Mouse (Mus musculus): Measurements from ENCODE around the gene Egflam. TPM values are rescaled to one million over a fixed set of nuclear protein-coding genes. Genes with fewer than 3 reads are reported as not detected.

The Egflam gene
- polyA plus RNA-seq, 1 experiment from 2014 or later, result 13.5 TPM

DNA sequence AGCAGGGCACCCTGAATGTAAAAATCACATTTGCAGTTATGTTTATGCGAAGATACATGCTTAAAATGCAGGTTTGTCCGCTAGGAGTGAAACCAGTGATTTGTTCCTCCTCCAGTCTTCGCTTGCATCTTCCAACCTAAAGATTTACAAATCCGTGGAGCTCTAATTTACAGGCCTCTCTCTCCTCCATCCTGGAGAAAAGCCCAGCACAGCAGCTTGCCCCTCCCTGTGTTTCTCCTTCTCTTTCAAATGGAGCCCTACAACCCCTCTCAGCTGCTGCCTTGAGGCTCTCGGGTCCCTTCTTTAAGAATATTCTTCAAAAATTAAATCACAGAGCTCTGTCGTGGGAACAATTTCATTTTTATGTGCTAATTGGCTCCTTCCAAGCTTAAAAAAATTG, 116.6 kb downstream of the Egflam start:
- Histone ChIP-seq H3K4me2 (ENCODE audit: low read depth, severe bottlenecking) (no peak overlapping the region), H3K36me3 (ENCODE audit: control insufficient read depth, insufficient read depth, low read length) (no peaks in the 10 kb centered on the region), H3K9me3 (ENCODE audit: control insufficient read depth, low read length) (no peaks in the 10 kb centered on the region), H3K27ac (replicated peaks; ENCODE audit: low read depth, low read length) (no peak overlapping the region), H3K4me3 (ENCODE audit: low read depth, low read length) (no peak overlapping the region), H3K4me1 (ENCODE audit: control insufficient read depth, insufficient read depth, low read length) (no peaks in the 10 kb centered on the region), H3K9ac (ENCODE audit: low read length) (no peak overlapping the region), H3K27me3 (ENCODE audit: control insufficient read depth, insufficient read depth, low read length) (no peaks in the 10 kb centered on the region)
- ATAC-seq (ENCODE audit: insufficient number of reproducible peaks, low FRiP score, low TSS enrichment, low read depth) (no peak), DNase-seq (ENCODE audit: low spot score) (no peak)
- WGBS, result 77% methylated on average over 6 of the region's 6 CpGs

DNA sequence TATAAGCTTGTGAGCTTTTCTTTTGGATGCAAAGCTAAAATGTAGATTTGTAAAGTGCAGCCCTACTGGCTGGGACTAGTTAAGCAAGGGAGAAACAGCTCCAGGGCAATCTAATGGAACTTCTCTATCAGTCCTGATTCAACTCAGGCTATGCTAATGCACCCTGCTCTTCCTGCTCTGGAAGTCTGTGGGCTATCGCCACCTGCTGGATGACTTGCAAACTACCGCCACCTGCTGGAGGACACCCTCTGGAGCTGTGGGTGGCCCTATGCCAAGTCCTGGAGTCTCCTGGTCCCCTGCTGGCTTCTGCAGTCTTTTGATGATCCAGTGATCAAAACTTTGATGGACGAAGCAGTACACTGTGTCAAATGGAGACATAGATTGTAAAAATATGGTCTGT, 134.4 kb downstream of the Egflam start:
- H3K4me3 ChIP-seq (ENCODE audit: low read depth, low read length), result no peak overlapping the region
- peak; percentile 81 for DNase-seq (ENCODE audit: low spot score)
- no peak for ATAC-seq (ENCODE audit: insufficient number of reproducible peaks, low FRiP score, low TSS enrichment, low read depth)
- H3K27me3 ChIP-seq (ENCODE audit: control insufficient read depth, insufficient read depth, low read length), result no peaks in the 10 kb centered on the region
- H3K9ac ChIP-seq (ENCODE audit: low read length), result no peak overlapping the region
- no peak overlapping the region for H3K27ac ChIP-seq (replicated peaks; ENCODE audit: low read depth, low read length)
- H3K4me2 ChIP-seq (ENCODE audit: low read depth, severe bottlenecking), result no peak overlapping the region
- no peaks in the 10 kb centered on the region for H3K9me3 ChIP-seq (ENCODE audit: control insufficient read depth, low read length)
- H3K36me3 ChIP-seq (ENCODE audit: control insufficient read depth, insufficient read depth, low read length), result no peaks in the 10 kb centered on the region
- H3K4me1 ChIP-seq (ENCODE audit: control insufficient read depth, insufficient read depth, low read length), result no peaks in the 10 kb centered on the region
- 15% methylated on average over 3 of the region's 3 CpGs for WGBS

DNA sequence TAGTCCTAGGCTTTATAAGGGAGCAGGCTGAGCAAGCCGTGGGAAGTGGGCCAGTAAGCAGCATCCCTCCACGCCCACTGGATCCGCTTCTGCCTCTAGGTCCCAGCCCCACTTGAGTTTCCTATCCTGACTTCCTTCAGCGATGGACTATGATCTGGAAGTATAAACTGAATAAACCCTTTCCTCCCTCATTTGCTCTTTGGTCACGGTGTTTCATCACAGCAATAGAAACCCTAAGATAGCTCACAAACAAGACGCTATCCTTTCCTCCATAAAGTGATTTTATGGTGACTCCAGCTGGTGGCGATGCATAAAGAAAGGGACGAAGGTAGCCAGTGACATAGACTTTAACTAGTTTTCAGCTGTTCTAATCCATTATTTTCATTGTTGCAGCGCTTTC, 134.9 kb downstream of the Egflam start:
- WGBS, result 92% methylated on average over 9 of the region's 9 CpGs
- no peak for DNase-seq (ENCODE audit: low spot score)

DNA sequence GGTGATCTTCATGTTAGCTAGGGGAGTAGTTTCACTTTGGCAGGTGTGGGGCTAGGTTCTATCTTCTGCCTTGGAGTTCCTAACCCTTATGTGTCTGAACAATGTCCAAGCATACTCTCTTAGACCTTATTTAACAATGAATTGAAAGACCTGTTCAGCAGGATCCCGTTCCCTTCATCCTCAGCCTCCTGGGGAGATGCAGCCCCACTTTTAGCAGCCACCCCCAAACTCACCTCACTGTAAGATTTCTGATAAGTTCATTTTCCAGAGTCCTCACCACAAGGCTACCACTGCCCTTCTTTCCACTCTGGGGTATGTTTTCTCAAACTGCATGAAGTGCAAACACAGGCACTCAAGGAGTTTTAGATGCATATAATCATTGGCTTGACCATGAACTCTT, 136.8 kb downstream of the Egflam start:
- 66% methylated on average over 1 of the region's 1 CpGs for WGBS
- H3K36me3 ChIP-seq (ENCODE audit: control insufficient read depth, insufficient read depth, low read length), result no peaks in the 10 kb centered on the region
- DNase-seq (ENCODE audit: low spot score) (no peak), ATAC-seq (ENCODE audit: insufficient number of reproducible peaks, low FRiP score, low TSS enrichment, low read depth) (no peak)
- H3K9ac ChIP-seq (ENCODE audit: low read length), result no peak overlapping the region
- no peak overlapping the region for H3K27ac ChIP-seq (replicated peaks; ENCODE audit: low read depth, low read length)
- H3K4me1 ChIP-seq (ENCODE audit: control insufficient read depth, insufficient read depth, low read length), result no peaks in the 10 kb centered on the region
- no peak overlapping the region for H3K4me2 ChIP-seq (ENCODE audit: low read depth, severe bottlenecking)
- H3K4me3 ChIP-seq (ENCODE audit: low read depth, low read length), result no peak overlapping the region
- H3K27me3 ChIP-seq (ENCODE audit: control insufficient read depth, insufficient read depth, low read length), result no peaks in the 10 kb centered on the region
- no peaks in the 10 kb centered on the region for H3K9me3 ChIP-seq (ENCODE audit: control insufficient read depth, low read length)

More for the DNA sequence above, 134.9 kb downstream of the Egflam start:
- Histone ChIP-seq H3K4me2 (ENCODE audit: low read depth, severe bottlenecking) (no peak overlapping the region), H3K36me3 (ENCODE audit: control insufficient read depth, insufficient read depth, low read length) (no peaks in the 10 kb centered on the region), H3K27me3 (ENCODE audit: control insufficient read depth, insufficient read depth, low read length) (no peaks in the 10 kb centered on the region), H3K4me1 (ENCODE audit: control insufficient read depth, insufficient read depth, low read length) (no peaks in the 10 kb centered on the region), H3K4me3 (ENCODE audit: low read depth, low read length) (no peak overlapping the region), H3K27ac (replicated peaks; ENCODE audit: low read depth, low read length) (no peak overlapping the region), H3K9me3 (ENCODE audit: control insufficient read depth, low read length) (no peaks in the 10 kb centered on the region), H3K9ac (ENCODE audit: low read length) (no peak overlapping the region)
- no peak for ATAC-seq (ENCODE audit: insufficient number of reproducible peaks, low FRiP score, low TSS enrichment, low read depth)

DNA sequence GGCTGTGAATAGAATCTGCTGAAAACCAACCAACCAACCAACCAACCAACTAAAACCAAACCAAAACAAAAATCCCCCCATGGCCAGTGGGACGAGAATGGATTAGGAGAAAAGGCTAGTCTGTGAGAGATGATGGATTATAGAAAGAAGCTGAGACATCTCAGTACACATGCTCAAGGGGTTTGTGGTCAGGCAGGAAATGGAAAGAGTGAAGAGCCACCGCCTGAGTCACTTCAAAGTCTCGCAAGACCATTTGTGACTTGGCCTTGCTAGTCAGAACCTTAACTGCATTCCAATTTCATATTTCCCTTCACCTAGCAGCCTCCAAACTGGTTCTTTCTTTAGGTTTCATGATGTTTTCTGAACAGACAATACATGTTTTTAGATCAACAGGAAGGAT, 141.6 kb downstream of the Egflam start:
- H3K9me3 ChIP-seq (ENCODE audit: control insufficient read depth, low read length), result no peaks in the 10 kb centered on the region
- DNase-seq (ENCODE audit: low spot score) (no peak), ATAC-seq (ENCODE audit: insufficient number of reproducible peaks, low FRiP score, low TSS enrichment, low read depth) (no peak)
- no peak overlapping the region for H3K4me2 ChIP-seq (ENCODE audit: low read depth, severe bottlenecking)
- H3K4me1 ChIP-seq (ENCODE audit: control insufficient read depth, insufficient read depth, low read length), result no peaks in the 10 kb centered on the region
- no peaks in the 10 kb centered on the region for H3K36me3 ChIP-seq (ENCODE audit: control insufficient read depth, insufficient read depth, low read length)
- no peaks in the 10 kb centered on the region for H3K27me3 ChIP-seq (ENCODE audit: control insufficient read depth, insufficient read depth, low read length)
- H3K27ac ChIP-seq (replicated peaks; ENCODE audit: low read depth, low read length), result no peak overlapping the region
- no peak overlapping the region for H3K9ac ChIP-seq (ENCODE audit: low read length)
- H3K4me3 ChIP-seq (ENCODE audit: low read depth, low read length), result no peak overlapping the region
- WGBS, result 86% methylated on average over 3 of the region's 3 CpGs

DNA sequence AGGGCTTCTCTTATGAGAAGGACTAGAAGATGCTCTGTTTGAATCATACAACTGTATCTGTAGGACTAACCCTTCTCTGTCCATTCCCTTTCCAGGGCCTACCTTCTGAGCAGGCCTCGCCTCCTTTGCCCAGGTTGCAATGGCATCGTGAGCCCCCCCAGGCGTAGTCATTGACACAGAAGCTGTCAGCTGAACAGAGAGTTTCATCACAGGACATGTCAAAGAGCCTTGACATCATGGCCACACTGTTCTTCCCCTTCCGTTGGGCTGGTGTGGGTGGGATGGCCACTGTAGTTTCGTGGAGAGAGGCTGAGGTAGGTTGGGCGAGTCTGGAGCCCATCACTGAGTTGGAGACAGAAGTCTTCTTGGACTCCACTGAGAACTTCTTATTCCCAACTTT, 144.9 kb downstream of the Egflam start:
- no peak overlapping the region for H3K27ac ChIP-seq (replicated peaks; ENCODE audit: low read depth, low read length)
- no peaks in the 10 kb centered on the region for H3K9me3 ChIP-seq (ENCODE audit: control insufficient read depth, low read length)
- H3K4me3 ChIP-seq (ENCODE audit: low read depth, low read length), result no peak overlapping the region
- no peaks in the 10 kb centered on the region for H3K27me3 ChIP-seq (ENCODE audit: control insufficient read depth, insufficient read depth, low read length)
- H3K36me3 ChIP-seq (ENCODE audit: control insufficient read depth, insufficient read depth, low read length), result no peaks in the 10 kb centered on the region; the same call in 1 of the 2 replicates
- no peak overlapping the region for H3K9ac ChIP-seq (ENCODE audit: low read length)
- DNase-seq (ENCODE audit: low spot score) (no peak), ATAC-seq (ENCODE audit: insufficient number of reproducible peaks, low FRiP score, low TSS enrichment, low read depth) (no peak)
- 94% methylated on average over 6 of the region's 6 CpGs for WGBS
- no peaks in the 10 kb centered on the region for H3K4me1 ChIP-seq (ENCODE audit: control insufficient read depth, insufficient read depth, low read length)
- H3K4me2 ChIP-seq (ENCODE audit: low read depth, severe bottlenecking), result no peak overlapping the region

DNA sequence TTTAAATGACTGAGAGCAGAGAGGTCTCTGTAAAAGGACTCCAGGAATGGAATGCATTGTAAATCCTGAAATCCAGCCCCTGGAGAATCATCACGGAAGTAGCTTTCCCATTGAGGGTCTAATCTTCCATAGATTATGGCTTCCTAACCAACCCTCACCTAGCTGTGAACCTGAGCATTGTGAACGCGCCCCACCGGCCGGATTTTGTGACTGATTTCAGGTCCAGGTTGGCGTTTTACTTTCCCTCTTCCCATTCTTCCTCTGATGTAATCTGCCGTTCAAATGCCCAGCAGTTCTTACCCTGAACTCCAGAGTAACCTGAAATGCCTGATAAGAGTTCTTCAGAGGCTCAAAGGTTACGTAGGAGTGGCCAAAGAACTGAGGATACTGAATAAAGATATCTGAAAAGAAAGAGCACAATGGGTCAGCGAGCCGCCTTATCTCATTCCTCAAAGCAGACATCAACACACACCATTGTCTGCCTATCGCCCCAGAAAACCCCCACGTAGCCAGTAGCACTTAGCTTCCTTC, 146.0 kb downstream of the Egflam start:
- Histone ChIP-seq H3K4me1 (ENCODE audit: control insufficient read depth, insufficient read depth, low read length) (no peaks in the 10 kb centered on the region), H3K4me2 (ENCODE audit: low read depth, severe bottlenecking) (no peak overlapping the region), H3K27ac (replicated peaks; ENCODE audit: low read depth, low read length) (no peak overlapping the region), H3K4me3 (ENCODE audit: low read depth, low read length) (no peak overlapping the region), H3K9ac (ENCODE audit: low read length) (no peak overlapping the region), H3K27me3 (ENCODE audit: control insufficient read depth, insufficient read depth, low read length) (no peaks in the 10 kb centered on the region), H3K9me3 (ENCODE audit: control insufficient read depth, low read length) (no peaks in the 10 kb centered on the region), H3K36me3 (ENCODE audit: control insufficient read depth, insufficient read depth, low read length) (no peaks in the 10 kb centered on the region; the same call in 1 of the 2 replicates)
- ATAC-seq (ENCODE audit: insufficient number of reproducible peaks, low FRiP score, low TSS enrichment, low read depth) (no peak), DNase-seq (ENCODE audit: low spot score) (no peak)
- 89% methylated on average over 12 of the region's 12 CpGs for WGBS

DNA sequence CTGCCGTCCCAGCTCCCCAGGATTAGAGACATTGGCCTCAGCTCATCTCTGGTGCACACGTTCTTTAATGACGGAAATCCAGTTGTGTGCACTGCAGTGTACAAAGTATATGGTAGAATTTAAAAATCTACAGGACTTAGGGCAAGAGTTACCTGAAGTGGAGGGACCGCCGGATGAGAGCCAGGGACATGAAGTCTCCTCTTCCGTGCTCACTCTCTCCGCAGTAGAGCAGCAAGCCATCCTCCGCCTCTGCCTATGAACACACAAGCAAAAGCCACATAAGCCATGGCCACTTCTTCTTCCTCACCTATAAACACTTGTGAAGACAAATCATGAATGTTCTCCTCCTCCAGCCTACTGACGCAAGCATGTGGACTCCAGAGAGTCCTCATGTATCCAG, 147.2 kb downstream of the Egflam start:
- 94% methylated on average over 9 of the region's 9 CpGs for WGBS
- ATAC-seq (ENCODE audit: insufficient number of reproducible peaks, low FRiP score, low TSS enrichment, low read depth) (no peak), DNase-seq (ENCODE audit: low spot score) (no peak)
- no peaks in the 10 kb centered on the region for H3K27me3 ChIP-seq (ENCODE audit: control insufficient read depth, insufficient read depth, low read length)
- no peak overlapping the region for H3K27ac ChIP-seq (replicated peaks; ENCODE audit: low read depth, low read length)
- H3K4me3 ChIP-seq (ENCODE audit: low read depth, low read length), result no peak overlapping the region
- no peaks in the 10 kb centered on the region for H3K4me1 ChIP-seq (ENCODE audit: control insufficient read depth, insufficient read depth, low read length)
- H3K4me2 ChIP-seq (ENCODE audit: low read depth, severe bottlenecking), result no peak overlapping the region
- H3K9ac ChIP-seq (ENCODE audit: low read length), result no peak overlapping the region
- no peaks in the 10 kb centered on the region for H3K9me3 ChIP-seq (ENCODE audit: control insufficient read depth, low read length)
- no peaks in the 10 kb centered on the region; the same call in 1 of the 2 replicates for H3K36me3 ChIP-seq (ENCODE audit: control insufficient read depth, insufficient read depth, low read length)

DNA sequence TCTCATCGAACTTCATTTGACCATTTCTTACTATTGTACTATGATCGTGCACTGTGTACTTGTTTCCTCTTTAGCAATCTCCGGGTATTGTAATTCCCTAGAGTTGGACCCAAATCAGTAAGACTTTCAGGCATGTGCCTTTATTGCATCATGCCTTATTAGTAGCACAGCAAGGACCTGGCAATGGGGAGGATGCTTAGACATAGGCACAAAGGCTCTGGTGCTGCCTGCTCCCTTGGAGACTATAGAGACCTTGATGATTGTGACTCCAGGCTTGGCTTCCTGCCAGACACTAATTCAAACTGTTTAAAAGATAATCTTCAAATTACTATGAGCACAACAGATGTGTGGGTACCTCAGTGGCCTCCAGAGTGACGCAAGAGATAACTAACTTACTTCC, 149.0 kb downstream of the Egflam start:
- no peaks in the 10 kb centered on the region for H3K4me1 ChIP-seq (ENCODE audit: control insufficient read depth, insufficient read depth, low read length)
- no peak overlapping the region for H3K4me2 ChIP-seq (ENCODE audit: low read depth, severe bottlenecking)
- DNase-seq (ENCODE audit: low spot score) (no peak), ATAC-seq (ENCODE audit: insufficient number of reproducible peaks, low FRiP score, low TSS enrichment, low read depth) (no peak)
- no peaks in the 10 kb centered on the region; the same call in 1 of the 2 replicates for H3K36me3 ChIP-seq (ENCODE audit: control insufficient read depth, insufficient read depth, low read length)
- H3K4me3 ChIP-seq (ENCODE audit: low read depth, low read length), result no peak overlapping the region
- no peak overlapping the region for H3K9ac ChIP-seq (ENCODE audit: low read length)
- H3K9me3 ChIP-seq (ENCODE audit: control insufficient read depth, low read length), result no peaks in the 10 kb centered on the region
- no peak overlapping the region for H3K27ac ChIP-seq (replicated peaks; ENCODE audit: low read depth, low read length)
- no peaks in the 10 kb centered on the region for H3K27me3 ChIP-seq (ENCODE audit: control insufficient read depth, insufficient read depth, low read length)
- WGBS, result 97% methylated on average over 4 of the region's 4 CpGs

Data from limb, embryonic 11.5 days (tissue).